Mouse (Mus musculus) cerebellum, postnatal 4 days (tissue): Measurements from ENCODE around the gene Otop2.

ENCODE experiments used
- DNase-seq, 2 experiments: peaks; one replicate each; pipeline ENCODE4 v3.0.0; 2022; ENCODE audit warnings: low spot score in 2 of 2, mixed read lengths in 1 of 2

The Otop2 gene

DNA sequence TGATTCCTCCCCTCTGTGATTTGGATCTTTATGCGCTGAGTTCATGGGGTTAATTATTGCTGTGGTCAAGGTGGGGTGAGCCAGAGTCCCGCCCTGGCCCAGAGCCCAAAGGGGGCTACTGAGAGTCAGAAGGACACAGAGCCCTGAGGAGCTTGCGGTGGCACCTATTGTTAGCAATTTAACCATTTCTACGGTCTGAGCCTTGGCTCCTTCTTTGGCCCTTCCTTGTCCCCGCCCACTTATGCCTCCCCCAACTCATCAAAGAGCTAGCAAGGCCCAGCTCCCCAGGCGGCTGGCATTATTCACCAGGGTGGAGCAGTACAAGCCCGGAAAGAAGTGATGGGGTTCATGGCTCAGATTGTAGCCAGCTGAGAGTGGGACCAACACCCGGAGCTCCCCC is at the start of gene Otop2:
TSS of gene Otop2 (plus strand) at position 301 of the 400 bp plus-strand sequence.
- no peak for DNase-seq

GRCm38 (mm10) chr11:115257775-115258510 is 49.0 kb upstream of the Otop2 start:
- no peak for DNase-seq

DNA sequence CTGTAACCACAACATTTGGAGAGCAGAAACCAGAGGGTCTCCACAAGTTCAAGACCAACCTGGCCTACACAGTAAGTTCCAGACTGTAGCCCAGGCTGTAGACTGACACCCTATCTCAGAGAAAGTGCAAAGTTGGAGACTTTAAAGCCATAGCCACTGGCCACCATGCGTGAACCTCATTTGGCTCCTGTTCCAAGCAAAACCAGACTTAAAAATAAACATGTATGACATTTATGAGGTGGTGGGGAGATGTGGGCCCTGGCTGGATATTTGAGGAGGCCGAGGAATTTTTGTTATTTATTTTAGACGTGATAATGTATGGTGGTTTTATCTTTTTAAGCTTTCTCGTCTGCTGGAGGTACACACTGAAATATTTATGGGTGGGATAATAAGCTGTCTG is 47.8 kb upstream of the Otop2 start:
- no peak for DNase-seq

- no peak for DNase-seq
Measured at GRCm38 (mm10) chr11:115262954-115263353, 44.0 kb upstream of the Otop2 start.

- DNase-seq, result no peak
Measured at GRCm38 (mm10) chr11:115264136-115264861, 42.7 kb upstream of the Otop2 start.

GRCm38 (mm10) chr11:115264862-115265668 is 41.9 kb upstream of the Otop2 start:
- DNase-seq, result peak in 1 of 2 experiments; percentile 52

DNA sequence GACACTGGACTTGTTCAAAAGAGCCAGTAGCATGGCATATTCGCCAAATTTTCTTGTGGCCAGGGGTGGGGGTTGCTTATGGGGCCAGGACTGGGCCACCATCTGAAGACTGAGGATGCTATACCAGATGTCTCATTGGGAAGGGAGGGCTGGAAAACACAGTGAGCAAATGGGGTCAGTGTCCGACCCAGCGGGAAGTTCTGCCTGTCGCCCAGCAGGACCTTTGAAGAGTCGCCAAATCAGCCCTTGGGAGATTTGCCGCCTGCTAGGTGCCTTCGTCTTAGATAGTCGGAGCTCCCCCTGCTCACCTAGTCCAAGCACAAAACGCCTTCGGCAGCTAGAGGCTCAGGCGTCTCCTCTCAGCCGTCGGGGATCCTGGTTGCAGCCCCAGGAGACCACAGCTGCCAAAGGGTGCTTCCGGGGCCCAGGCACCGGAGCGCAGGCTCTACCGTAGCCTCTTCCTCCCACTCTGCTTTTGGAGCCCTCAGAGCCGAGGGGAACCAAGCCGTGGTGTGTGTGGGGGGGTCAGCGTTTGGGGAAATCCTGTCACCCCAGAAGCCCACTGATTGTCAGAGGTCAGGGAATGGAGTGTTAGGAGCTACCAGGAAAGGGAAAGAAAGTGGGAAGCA is 41.1 kb upstream of the Otop2 start:
- no peak for DNase-seq

GRCm38 (mm10) chr11:115266400-115266778 is 40.6 kb upstream of the Otop2 start:
- DNase-seq, result no peak

DNA sequence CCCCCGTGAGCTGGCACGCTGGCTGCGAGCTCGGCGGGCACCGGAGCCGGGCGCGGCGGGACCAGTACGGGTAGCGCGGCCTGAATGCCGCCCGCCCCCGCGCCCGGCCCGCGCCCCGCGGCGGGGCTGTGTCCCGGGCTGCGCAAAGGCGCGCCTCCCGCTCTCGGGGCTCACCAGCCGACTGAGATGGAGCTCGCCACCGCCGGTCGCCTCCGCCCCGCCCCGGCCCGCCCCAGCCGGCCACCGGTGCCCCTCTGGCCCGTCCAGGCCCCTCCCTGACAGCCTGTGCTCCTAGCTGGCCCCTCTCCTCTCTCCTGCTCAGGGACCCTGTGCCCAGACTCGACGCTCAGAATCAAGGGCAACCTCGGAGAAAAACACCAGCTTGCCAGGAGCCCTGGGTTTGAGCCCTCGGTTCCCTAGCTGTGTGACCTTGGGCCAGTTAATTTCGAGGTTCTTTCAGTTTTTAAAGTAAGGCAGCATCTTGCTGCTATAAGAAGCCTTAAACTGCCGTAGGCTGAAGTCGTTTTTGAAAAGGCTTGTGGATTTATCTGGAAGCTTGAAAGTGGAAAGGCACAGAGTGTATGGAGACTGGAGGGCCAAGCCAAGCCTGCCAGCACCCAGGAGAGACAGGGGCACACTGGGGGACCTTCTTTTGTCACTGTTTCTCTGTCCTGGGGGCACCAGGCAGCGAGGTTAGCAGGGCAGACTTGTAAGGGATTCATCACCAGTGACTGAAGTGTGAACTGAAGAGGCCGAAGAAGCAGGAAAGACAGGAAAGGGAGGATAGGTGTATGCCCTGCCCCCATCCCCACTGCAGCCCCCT is 39.7 kb upstream of the Otop2 start, which contains the start of gene Grin2c:
TSS of gene Grin2c (minus strand) at position 183 of the 823 bp plus-strand sequence.
- no peak for DNase-seq

- no peak for DNase-seq
Measured at GRCm38 (mm10) chr11:115267958-115268357, 39.0 kb upstream of the Otop2 start.

DNA sequence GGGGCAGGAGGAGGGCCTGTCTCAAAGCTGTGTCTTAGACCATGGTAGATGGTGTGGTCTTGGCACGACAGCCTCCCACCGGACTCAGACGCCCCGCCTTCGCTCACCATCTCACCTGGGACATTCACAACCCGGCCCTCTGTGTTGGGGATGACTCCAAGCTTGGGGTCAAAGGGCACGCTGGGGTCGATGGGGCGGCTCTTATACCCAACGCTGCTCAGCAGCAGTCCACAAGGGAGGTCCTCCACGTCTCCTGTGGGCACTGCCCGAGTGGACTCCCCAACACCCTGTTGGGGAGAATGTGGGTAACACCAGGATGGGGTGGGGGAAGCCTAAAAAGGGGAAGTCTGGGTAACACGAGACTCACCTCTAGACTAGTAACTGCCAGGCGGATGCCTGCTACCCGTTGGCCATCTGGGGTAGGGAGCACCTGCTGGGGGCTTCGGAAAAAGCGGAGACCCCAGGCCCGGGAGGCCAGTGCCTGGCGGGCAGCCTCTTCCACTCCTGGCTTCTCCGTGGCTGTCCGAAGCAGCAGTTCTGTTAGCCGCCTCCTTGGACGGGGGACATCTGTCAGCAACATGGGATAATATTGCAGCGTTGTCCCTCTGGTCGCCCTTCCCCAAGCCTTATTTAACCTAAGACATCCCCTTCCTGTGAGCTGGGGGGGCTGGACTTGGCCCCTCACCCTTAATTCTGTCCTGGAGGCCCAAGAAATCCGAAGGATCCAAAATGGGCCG is 37.5 kb upstream of the Otop2 start:
- DNase-seq, result no peak

GRCm38 (mm10) chr11:115270148-115270861 is 36.7 kb upstream of the Otop2 start:
- DNase-seq, result peak; percentile 76 to 88

- no peak for DNase-seq
Measured at GRCm38 (mm10) chr11:115271052-115271451, 35.9 kb upstream of the Otop2 start.

DNA sequence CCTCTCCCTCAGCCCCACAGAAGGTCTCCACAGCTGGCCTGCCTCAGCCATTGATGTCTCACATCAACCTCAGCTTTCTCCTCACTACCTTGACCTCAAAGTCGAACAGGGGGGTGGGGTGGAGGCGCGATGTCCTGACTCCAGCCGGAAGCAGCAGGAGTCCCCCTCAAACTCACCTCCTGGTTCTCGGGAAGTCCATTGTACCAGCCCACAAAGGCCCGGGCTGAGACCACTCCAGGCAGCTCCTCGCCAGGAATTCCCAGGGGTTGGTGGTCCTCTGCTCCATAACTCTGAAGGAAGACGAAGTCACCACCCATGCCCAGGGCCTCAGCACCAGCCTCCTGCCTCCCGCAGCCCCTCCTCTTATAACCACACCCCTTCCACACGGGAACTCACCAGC is 35.5 kb upstream of the Otop2 start:
- DNase-seq, result no peak

DNA sequence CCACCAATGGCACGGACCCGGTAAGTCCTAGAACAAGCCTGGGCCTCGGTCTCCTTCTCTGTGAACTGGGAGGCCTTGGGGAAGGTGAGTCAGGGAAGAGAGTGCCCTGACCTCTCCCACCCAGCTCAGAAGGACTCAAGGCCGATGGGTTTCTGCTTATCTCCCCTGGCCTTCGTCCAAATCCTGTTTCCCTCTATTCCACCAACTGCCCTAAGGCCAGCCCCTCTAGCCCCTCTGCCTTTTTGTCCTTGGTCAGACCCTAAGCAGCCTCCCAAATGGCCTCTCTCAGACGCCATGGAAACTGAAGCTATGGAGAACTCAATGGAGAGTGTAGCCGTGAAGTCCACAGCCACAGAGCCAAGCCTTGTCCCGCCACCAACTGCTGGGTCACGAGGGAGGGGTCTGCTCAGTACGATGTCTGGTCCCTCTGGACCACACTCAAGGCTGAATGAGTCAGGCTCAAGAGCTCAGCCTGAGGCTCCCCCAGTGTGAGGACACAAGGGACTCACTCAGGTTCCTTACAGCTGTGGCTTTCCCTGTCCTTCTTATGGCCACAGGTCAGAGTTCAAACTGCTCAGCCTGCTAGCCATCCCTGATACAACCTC is 34.0 kb upstream of the Otop2 start:
- DNase-seq, result no peak

- DNase-seq, result no peak
Measured at GRCm38 (mm10) chr11:115273735-115274134, 33.2 kb upstream of the Otop2 start.

DNA sequence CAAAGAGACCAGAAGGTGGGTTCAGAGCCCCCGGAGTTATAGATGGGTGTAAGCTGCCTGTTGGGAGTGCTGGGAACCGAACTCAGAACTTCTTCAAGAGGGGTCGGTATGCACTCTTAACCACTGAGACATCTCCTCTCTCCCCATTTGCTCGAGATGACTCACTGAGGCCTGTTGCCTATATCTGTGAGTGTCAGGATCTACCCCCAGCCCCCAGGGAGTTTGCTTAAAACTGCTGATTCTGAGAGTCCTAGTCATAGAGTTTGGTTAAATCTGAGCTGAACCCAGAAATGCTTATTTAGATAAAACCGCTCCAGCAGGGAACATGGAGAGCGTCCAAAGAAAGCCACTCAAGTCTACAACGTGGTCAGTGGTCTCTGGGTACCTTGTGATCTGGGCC is 32.8 kb upstream of the Otop2 start:
- DNase-seq, result no peak

DNA sequence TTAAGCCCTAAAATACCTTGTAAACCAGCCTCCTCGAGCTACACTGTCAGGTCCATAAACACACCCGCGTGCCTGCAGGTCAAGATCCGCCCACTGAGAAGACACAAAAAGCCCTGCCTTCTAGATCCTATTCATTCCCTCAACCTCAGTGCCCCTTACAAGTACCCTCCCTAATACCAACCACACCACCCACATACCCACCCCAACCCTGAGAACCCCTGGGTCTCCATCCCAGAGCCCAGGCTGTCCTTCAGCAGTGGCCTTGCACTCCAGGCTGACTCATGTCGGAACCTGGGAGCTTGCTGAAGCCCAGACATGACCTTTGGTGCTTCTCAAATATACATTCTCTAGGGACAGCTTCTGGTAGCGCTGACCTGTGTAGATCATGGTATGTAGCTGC is 32.2 kb upstream of the Otop2 start:
- DNase-seq, result no peak

DNA sequence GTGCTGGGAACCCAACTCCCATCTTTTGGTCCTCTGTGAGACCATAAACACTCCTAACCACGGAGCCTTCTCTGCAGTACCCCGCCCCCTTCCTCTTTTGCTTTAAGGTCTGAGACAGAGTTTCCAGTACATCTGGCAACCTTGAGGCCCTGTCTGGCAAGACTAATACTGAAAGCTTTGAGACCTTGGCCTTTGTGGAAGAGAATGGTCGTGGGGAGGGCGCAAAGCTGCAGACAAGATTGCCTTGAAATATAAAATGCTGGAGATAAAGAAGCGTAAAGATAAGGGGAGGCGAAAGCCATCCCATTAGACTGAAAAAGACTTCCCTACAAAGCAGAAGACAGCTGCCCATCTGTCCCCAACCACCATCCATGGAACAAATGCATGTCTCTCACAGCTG is 31.5 kb upstream of the Otop2 start:
- no peak for DNase-seq
